Mouse (Mus musculus): ENCODE results near the gene Gm49333. TPM values are rescaled to one million over a fixed set of nuclear protein-coding genes. Genes with fewer than 3 reads are reported as not detected.

The Gm49333 gene
- total and polyA plus RNA-seq, 2 experiments from 2014 or later = not detected

DNA sequence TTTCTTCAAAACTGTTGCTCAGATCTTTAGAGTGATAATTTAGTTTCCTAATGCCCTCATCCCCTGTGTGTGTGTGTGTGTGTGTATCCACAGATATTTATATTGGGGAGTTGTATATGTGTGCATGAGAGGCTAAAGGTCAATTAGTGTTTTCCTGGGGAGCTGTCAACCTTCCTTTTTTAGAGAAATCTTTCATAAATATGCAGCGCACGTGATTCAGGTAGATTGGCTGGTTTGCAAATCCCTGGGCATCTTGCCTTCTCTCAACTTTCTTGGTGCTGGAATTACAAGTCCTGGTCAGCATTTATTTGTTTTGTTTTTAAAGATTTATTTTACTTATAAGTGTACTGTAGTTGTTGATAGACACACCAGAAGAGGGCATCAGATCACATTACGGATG, 58.9 kb downstream of the Gm49333 start:
- no peaks in the 10 kb centered on the region for H3K9me3 ChIP-seq (ENCODE audit: low read length)
- ATAC-seq (no peak), DNase-seq (ENCODE audit: low spot score) (no peak)
- TF ChIP-seq CTCF (IDR thresholded peaks at IDR 0.05; ENCODE audit: low read depth) = no peak
- H3K27me3 ChIP-seq (ENCODE audit: insufficient read depth, low read length) = no peaks in the 10 kb centered on the region
- H3K9ac ChIP-seq (replicated peaks; ENCODE audit: low read length) = no peak overlapping the region
- 88% methylated on average over 3 of the region's 3 CpGs for WGBS
- H3K27ac ChIP-seq = no peak overlapping the region
- no peaks in the 10 kb centered on the region for H3K36me3 ChIP-seq (ENCODE audit: insufficient read depth, low read length)
- no peak overlapping the region for H3K4me2 ChIP-seq (ENCODE audit: low read depth, low read length)
- H3K4me3 ChIP-seq (ENCODE audit: low read length) = no peak overlapping the region
- peaks cover 18% of the 10 kb centered on the region for H3K4me1 ChIP-seq (ENCODE audit: insufficient read depth, low read length)

- Histone ChIP-seq H3K9ac (replicated peaks; ENCODE audit: low read length) (no peak overlapping the region; the same call in 1 of the 2 replicates), H3K4me1 (ENCODE audit: insufficient read depth, low read length) (peaks cover 18% of the 10 kb centered on the region), H3K4me3 (ENCODE audit: low read length) (peak overlapping the region; percentile 88; the same call in 1 of the 2 replicates), H3K27ac (no peak overlapping the region), H3K27me3 (ENCODE audit: insufficient read depth, low read length) (no peaks in the 10 kb centered on the region), H3K36me3 (ENCODE audit: insufficient read depth, low read length) (peaks cover 9% of the 10 kb centered on the region; the same call in 1 of the 2 replicates), H3K9me3 (ENCODE audit: low read length) (no peaks in the 10 kb centered on the region), H3K4me2 (ENCODE audit: low read depth, low read length) (peak overlapping the region; percentile 94)
- TF ChIP-seq CTCF (IDR thresholded peaks at IDR 0.05; ENCODE audit: low read depth) = no peak
- 19% methylated on average over 6 of the region's 6 CpGs for WGBS
- no peak for DNase-seq (ENCODE audit: low spot score)
- ATAC-seq = no peak
Observed at GRCm38 (mm10) chr16:20671886-20672285, 60.5 kb downstream of the Gm49333 start.

GRCm38 (mm10) chr16:20672500-20672902, 61.1 kb downstream of the Gm49333 start:
- Histone ChIP-seq H3K4me2 (ENCODE audit: low read depth, low read length) (peak overlapping the region; percentile 94), H3K4me1 (ENCODE audit: insufficient read depth, low read length) (peaks cover 18% of the 10 kb centered on the region), H3K9me3 (ENCODE audit: low read length) (no peaks in the 10 kb centered on the region), H3K36me3 (ENCODE audit: insufficient read depth, low read length) (peaks cover 10% of the 10 kb centered on the region), H3K27me3 (ENCODE audit: insufficient read depth, low read length) (no peaks in the 10 kb centered on the region), H3K4me3 (ENCODE audit: low read length) (peak overlapping the region; percentile 88), H3K9ac (replicated peaks; ENCODE audit: low read length) (peak overlapping the region; percentile 96), H3K27ac (peak overlapping the region; percentile 92)
- DNase-seq (ENCODE audit: low spot score) (peak; percentile 97), ATAC-seq (peak; percentile 97)
- TF ChIP-seq CTCF (IDR thresholded peaks at IDR 0.05; ENCODE audit: low read depth) = no peak
- WGBS = under 1% methylated on average over 38 of the region's 38 CpGs

DNA sequence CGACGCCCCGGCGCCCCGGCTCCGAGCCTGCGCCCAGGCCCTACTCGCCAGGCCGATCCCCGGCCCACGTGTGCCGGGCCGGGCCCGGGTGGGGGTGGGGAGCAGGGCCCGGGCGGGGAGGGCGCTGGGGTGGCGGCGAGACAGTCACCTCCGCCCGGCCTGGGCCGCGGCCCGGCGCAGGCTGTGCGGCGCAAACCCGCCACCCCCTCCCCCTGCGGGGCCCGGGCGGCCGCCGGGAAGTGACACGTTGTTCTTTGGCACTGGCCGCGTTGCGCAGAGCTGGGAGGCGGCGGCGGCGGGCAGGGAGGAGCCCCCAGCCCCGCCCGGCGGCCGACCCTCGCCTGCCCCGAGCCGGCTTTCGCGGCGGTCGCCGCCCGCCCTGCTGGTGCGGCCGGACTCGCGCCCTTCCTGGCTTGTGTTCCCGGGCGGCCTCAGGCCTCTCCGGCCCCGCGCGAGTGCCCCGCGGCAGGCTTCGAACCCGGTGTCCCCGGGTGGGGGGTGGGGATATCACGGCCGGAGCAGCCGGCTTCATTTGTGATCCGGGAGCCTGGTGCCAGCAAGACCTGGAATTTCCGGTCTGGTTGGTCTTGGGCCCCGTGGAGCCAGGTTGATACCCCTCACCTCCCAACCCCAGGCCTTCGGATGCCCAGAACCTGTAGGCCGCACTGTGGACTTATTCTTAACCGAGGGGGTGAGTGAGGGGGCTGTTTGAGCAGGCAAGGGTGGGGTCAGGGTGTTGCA, 61.7 kb downstream of the Gm49333 start:
- Histone ChIP-seq H3K9me3 (ENCODE audit: low read length) (no peaks in the 10 kb centered on the region), H3K27ac (peak overlapping the region; percentile 92), H3K4me2 (ENCODE audit: low read depth, low read length) (peak overlapping the region; percentile 94), H3K27me3 (ENCODE audit: insufficient read depth, low read length) (no peaks in the 10 kb centered on the region), H3K4me3 (ENCODE audit: low read length) (peak overlapping the region; percentile 88), H3K36me3 (ENCODE audit: insufficient read depth, low read length) (peaks cover 16% of the 10 kb centered on the region), H3K4me1 (ENCODE audit: insufficient read depth, low read length) (peaks cover 18% of the 10 kb centered on the region), H3K9ac (replicated peaks; ENCODE audit: low read length) (peak overlapping the region; percentile 96)
- ATAC-seq (peak; percentile 86), DNase-seq (ENCODE audit: low spot score) (peak; percentile 63)
- WGBS = 2% methylated on average over 33 of the region's 78 CpGs
- TF ChIP-seq CTCF (IDR thresholded peaks at IDR 0.05; ENCODE audit: low read depth) = no peak

- DNase-seq (ENCODE audit: low spot score) (no peak), ATAC-seq (no peak)
- Histone ChIP-seq H3K4me3 (ENCODE audit: low read length) (peak overlapping the region; percentile 88), H3K4me2 (ENCODE audit: low read depth, low read length) (peak overlapping the region; percentile 94), H3K36me3 (ENCODE audit: insufficient read depth, low read length) (peaks cover 23% of the 10 kb centered on the region), H3K27ac (peak overlapping the region; percentile 92), H3K27me3 (ENCODE audit: insufficient read depth, low read length) (no peaks in the 10 kb centered on the region), H3K4me1 (ENCODE audit: insufficient read depth, low read length) (peaks cover 18% of the 10 kb centered on the region), H3K9ac (replicated peaks; ENCODE audit: low read length) (peak overlapping the region; percentile 96), H3K9me3 (ENCODE audit: low read length) (no peaks in the 10 kb centered on the region)
- no peak for TF ChIP-seq CTCF (IDR thresholded peaks at IDR 0.05; ENCODE audit: low read depth)
- WGBS = 10% methylated on average over 14 of the region's 14 CpGs
Observed at GRCm38 (mm10) chr16:20673706-20674303, 62.4 kb downstream of the Gm49333 start.

DNA sequence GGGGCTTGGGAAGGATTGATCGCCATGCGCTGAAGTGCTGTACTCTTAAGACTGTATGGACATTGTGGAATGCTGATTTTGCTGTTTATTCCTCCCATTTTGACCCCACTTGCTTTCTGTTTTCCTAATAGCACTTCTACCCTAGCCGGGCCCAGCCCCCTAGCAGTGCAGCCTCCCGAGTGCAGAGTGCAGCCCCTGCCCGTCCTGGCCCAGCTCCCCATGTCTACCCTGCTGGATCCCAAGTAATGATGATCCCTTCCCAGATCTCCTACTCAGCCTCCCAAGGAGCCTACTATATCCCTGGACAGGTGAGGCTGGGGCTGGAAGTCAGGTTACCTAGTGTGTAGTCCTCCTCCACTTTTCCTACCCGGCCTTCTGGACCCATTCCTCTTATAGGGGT, 63.8 kb downstream of the Gm49333 start:
- no peak overlapping the region for H3K4me2 ChIP-seq (ENCODE audit: low read depth, low read length)
- WGBS = 90% methylated on average over 6 of the region's 6 CpGs

GRCm38 (mm10) chr16:20676702-20677101, 65.3 kb downstream of the Gm49333 start:
- ATAC-seq = no peak
- no peak overlapping the region for H3K27ac ChIP-seq
- no peak overlapping the region for H3K4me3 ChIP-seq (ENCODE audit: low read length)
- no peaks in the 10 kb centered on the region for H3K27me3 ChIP-seq (ENCODE audit: insufficient read depth, low read length)
- H3K4me2 ChIP-seq (ENCODE audit: low read depth, low read length) = no peak overlapping the region
- no peak overlapping the region for H3K9ac ChIP-seq (replicated peaks; ENCODE audit: low read length)
- peak; percentile 44 for DNase-seq (ENCODE audit: low spot score)
- peaks cover 50% of the 10 kb centered on the region for H3K36me3 ChIP-seq (ENCODE audit: insufficient read depth, low read length)
- peaks cover 18% of the 10 kb centered on the region for H3K4me1 ChIP-seq (ENCODE audit: insufficient read depth, low read length)
- peak; percentile 35 for TF ChIP-seq CTCF (IDR thresholded peaks at IDR 0.05; ENCODE audit: low read depth)
- no peaks in the 10 kb centered on the region for H3K9me3 ChIP-seq (ENCODE audit: low read length)
- WGBS = 85% methylated on average over 4 of the region's 4 CpGs

More for the DNA sequence above, 63.8 kb downstream of the Gm49333 start:
- Histone ChIP-seq H3K4me1 (ENCODE audit: insufficient read depth, low read length) (peaks cover 18% of the 10 kb centered on the region), H3K36me3 (ENCODE audit: insufficient read depth, low read length) (peaks cover 35% of the 10 kb centered on the region), H3K27me3 (ENCODE audit: insufficient read depth, low read length) (no peaks in the 10 kb centered on the region), H3K9me3 (ENCODE audit: low read length) (no peaks in the 10 kb centered on the region), H3K4me3 (ENCODE audit: low read length) (no peak overlapping the region), H3K9ac (replicated peaks; ENCODE audit: low read length) (no peak overlapping the region), H3K27ac (no peak overlapping the region)
- TF ChIP-seq CTCF (IDR thresholded peaks at IDR 0.05; ENCODE audit: low read depth) = no peak
- no peak for ATAC-seq
- no peak for DNase-seq (ENCODE audit: low spot score)
